Mouse (Mus musculus): ENCODE data around the gene Eri3. TPM values are rescaled to one million over a fixed set of nuclear protein-coding genes. Genes with fewer than 3 reads are reported as not detected.

Gene Eri3
- total RNA-seq, 2 experiments from 2014 or later = 211 to 231 TPM

Small RNA genes lying within 50 kb of the gene (microRNA-seq; reads per million reads assigned to microRNA genes)
- gene Gm25559 = 0 reads per million in 2 experiments

Other genes with a start within 250 kb of the Eri3 start
- 100 to 1,000 TPM; 208 to 211 TPM for gene Rnf220, start 53.3 kb upstream of the Eri3 start, total RNA-seq (2021)
- gene Dmap1, start 131.9 kb downstream of the Eri3 start, total RNA-seq (2021) = 10 to 100 TPM; 38.8 to 39.6 TPM
- gene Gm12845, start 174.0 kb downstream of the Eri3 start, total RNA-seq (2021) = not detected
- not detected for gene Klf17, start 215.3 kb downstream of the Eri3 start, total RNA-seq (2021)

Data from left cerebral cortex, adult 18-20 months (tissue).